Mouse (Mus musculus): ENCODE results near the gene Map3k11. TPM values are rescaled to one million over a fixed set of nuclear protein-coding genes. Genes with fewer than 3 reads are reported as not detected.

Gene Map3k11
- total RNA-seq, 2 experiments from 2014 or later = 24.0 to 30.4 TPM

Small RNA genes lying within 50 kb of the gene (microRNA-seq; reads per million reads assigned to microRNA genes)
- gene Mir6987 = not detected

Other genes starting within 250 kb of the Map3k11 start
- gene Fosl1, start 241.2 kb upstream of the Map3k11 start, total RNA-seq (2021) = not detected
- 10 to 100 TPM in 1 of 2 experiments, 1 to 10 TPM in 1; 7.8 to 11.9 TPM for gene Ccdc85b, start 230.8 kb upstream of the Map3k11 start, total RNA-seq (2021)
- gene Fibp, start 228.1 kb upstream of the Map3k11 start, total RNA-seq (2021) = 10 to 100 TPM; 45.5 to 51.0 TPM
- under 1 TPM in 1 of 2 experiments, not detected in 1; 0.45 TPM for gene Ctsw, start 220.2 kb upstream of the Map3k11 start, total RNA-seq (2021)
- gene Efemp2, start 214.8 kb upstream of the Map3k11 start, total RNA-seq (2021) = 10 to 100 TPM in 1 of 2 experiments, 1 to 10 TPM in 1; 9.9 to 10.3 TPM
- 10 to 100 TPM; 21.0 to 21.5 TPM for gene Mus81, start 200.3 kb upstream of the Map3k11 start, total RNA-seq (2021)
- gene Cfl1, start 198.3 kb upstream of the Map3k11 start, total RNA-seq (2021) = 100 to 1,000 TPM; 209 to 212 TPM
- gene 1700020D05Rik, start 185.0 kb upstream of the Map3k11 start, total RNA-seq (2021) = 1 to 10 TPM in 1 of 2 experiments, under 1 TPM in 1; 0.78 to 1.0 TPM
- gene Snx32, start 178.2 kb upstream of the Map3k11 start, total RNA-seq (2021) = 1 to 10 TPM; 6.2 to 8.1 TPM
- not detected for gene Ovol1, start 128.1 kb upstream of the Map3k11 start, total RNA-seq (2021)
- gene Ap5b1, start 120.7 kb upstream of the Map3k11 start, total RNA-seq (2021) = 1 to 10 TPM; 3.0 to 3.2 TPM
- 10 to 100 TPM; 43.7 to 49.7 TPM for gene Rnaseh2c, start 86.9 kb upstream of the Map3k11 start, total RNA-seq (2021)
- 10 to 100 TPM; 24.8 to 26.5 TPM for gene Kat5, start 78.5 kb upstream of the Map3k11 start, total RNA-seq (2021)
- gene Rela, start 51.3 kb upstream of the Map3k11 start, total RNA-seq (2021) = 10 to 100 TPM; 22.7 to 29.9 TPM
- 10 to 100 TPM; 23.3 to 31.3 TPM for gene Sipa1, start 25.0 kb upstream of the Map3k11 start, total RNA-seq (2021)
- 10 to 100 TPM; 17.8 to 18.0 TPM for gene Pcnx3, start 166 bp downstream of the Map3k11 start, total RNA-seq (2021)
- not detected for gene Kcnk7, start 15.6 kb downstream of the Map3k11 start, total RNA-seq (2021)
- gene Ehbp1l1, start 37.6 kb downstream of the Map3k11 start, total RNA-seq (2021) = 100 to 1,000 TPM; 140 to 149 TPM
- 10 to 100 TPM; 29.5 to 31.5 TPM for gene Fam89b, start 40.9 kb downstream of the Map3k11 start, total RNA-seq (2021)
- 10 to 100 TPM; 36.6 to 37.2 TPM for gene Ltbp3, start 52.2 kb downstream of the Map3k11 start, total RNA-seq (2021)
- 10 to 100 TPM; 63.5 to 64.1 TPM for gene Scyl1, start 82.7 kb downstream of the Map3k11 start, total RNA-seq (2021)
- gene Frmd8, start 186.5 kb downstream of the Map3k11 start, total RNA-seq (2021) = 10 to 100 TPM in 1 of 2 experiments, 1 to 10 TPM in 1; 8.9 to 11.1 TPM
- 1 to 10 TPM; 3.5 to 4.1 TPM for gene Slc25a45, start 189.1 kb downstream of the Map3k11 start, total RNA-seq (2021)
- gene Tigd3, start 205.4 kb downstream of the Map3k11 start, total RNA-seq (2021) = under 1 TPM; 0.22 to 0.68 TPM
- gene Dpf2, start 224.3 kb downstream of the Map3k11 start, total RNA-seq (2021) = 10 to 100 TPM; 87.4 to 96.1 TPM
- 1 to 10 TPM; 9.1 to 9.8 TPM for gene Cdc42ep2, start 236.1 kb downstream of the Map3k11 start, total RNA-seq (2021)